Mouse (Mus musculus) layer of hippocampus, postnatal 36 days (tissue): ENCODE results near the gene Dph7. TPM values are rescaled to one million over a fixed set of nuclear protein-coding genes. Genes with fewer than 3 reads are reported as not detected.

Experiments used
- DNase-seq, 2 experiments: peaks; one replicate each; pipeline ENCODE4 v3.0.0; 2022
- microRNA-seq, 2 experiments: library from miRNA; unstranded; fragments of <30 nt; microRNA quantifications; one replicate each; pipeline ENCODE4 v1.2.0; 2021
- total RNA-seq, 2 experiments: library from RNA; stranded (reverse); gene quantifications; 2 replicates each; pipeline ENCODE4 v1.2.3; 2021

The Dph7 gene
- total RNA-seq, 2 experiments from 2014 or later: 32.5 to 34.4 TPM

- peak in 1 of 2 experiments; percentile 23 for DNase-seq
Observed at GRCm38 (mm10) chr2:24974452-24974851, 12.3 kb downstream of the Dph7 start.

GRCm38 (mm10) chr2:24974906-24975703, 12.9 kb downstream of the Dph7 start, which contains the start of gene Mrpl41:
TSS of gene Mrpl41 (minus strand) at chr2:24975098.
- DNase-seq: peak; percentile 97

- peak; percentile 73 to 77 for DNase-seq
Observed at GRCm38 (mm10) chr2:24975704-24976297, 13.6 kb downstream of the Dph7 start, which contains the start of gene Pnpla7. TSS of gene Pnpla7 (plus strand) at chr2:24976033.

GRCm38 (mm10) chr2:24976960-24977359, 14.8 kb downstream of the Dph7 start:
- DNase-seq: no peak

- DNase-seq: no peak
Observed at GRCm38 (mm10) chr2:24987762-24988161, 25.6 kb downstream of the Dph7 start.

GRCm38 (mm10) chr2:24995332-24995731, 33.1 kb downstream of the Dph7 start:
- DNase-seq: peak; percentile 16 to 21

GRCm38 (mm10) chr2:24996471-24996870, 34.3 kb downstream of the Dph7 start:
- DNase-seq: no peak

- DNase-seq: no peak
Observed at GRCm38 (mm10) chr2:25000544-25001235, 38.5 kb downstream of the Dph7 start.

GRCm38 (mm10) chr2:25003946-25004786, 42.0 kb downstream of the Dph7 start:
- no peak for DNase-seq

GRCm38 (mm10) chr2:25006767-25007166, 44.6 kb downstream of the Dph7 start:
- no peak for DNase-seq

GRCm38 (mm10) chr2:25008250-25008649, 46.0 kb downstream of the Dph7 start:
- no peak for DNase-seq

Small RNA genes within 50 kb of the gene (microRNA-seq; reads per million reads assigned to microRNA genes)
- 0 reads per million in 2 experiments for gene Gm22875

Other genes with a start within 250 kb of the Dph7 start
- 10 to 100 TPM; 71.3 to 77.8 TPM for gene Cacna1b, start 199.2 kb upstream of the Dph7 start, total RNA-seq
- 10 to 100 TPM; 64.1 to 74.6 TPM for gene Ehmt1, start 42.8 kb upstream of the Dph7 start, total RNA-seq
- 10 to 100 TPM; 10.6 to 11.3 TPM for gene Arrdc1, start 27.1 kb upstream of the Dph7 start, total RNA-seq
- 10 to 100 TPM; 40.4 to 43.4 TPM for gene Zmynd19, start 12.6 kb upstream of the Dph7 start, total RNA-seq
- 10 to 100 TPM; 78.2 to 92.1 TPM for gene Mrpl41, start 12.7 kb downstream of the Dph7 start, total RNA-seq
- 10 to 100 TPM; 23.3 to 33.3 TPM for gene Pnpla7, start 13.6 kb downstream of the Dph7 start, total RNA-seq
- gene Nsmf, start 92.0 kb downstream of the Dph7 start, total RNA-seq: 100 to 1,000 TPM; 948 to 958 TPM
- not detected for gene Entpd8, start 117.9 kb downstream of the Dph7 start, total RNA-seq
- not detected for gene Noxa1, start 132.7 kb downstream of the Dph7 start, total RNA-seq
- 10 to 100 TPM; 21.3 to 21.5 TPM for gene Nrarp, start 218.4 kb downstream of the Dph7 start, total RNA-seq
- 1 to 10 TPM; 1.3 to 1.8 TPM for gene Tor4a, start 234.5 kb downstream of the Dph7 start, total RNA-seq
- 10 to 100 TPM; 55.1 to 58.1 TPM for gene Nelfb, start 249.1 kb downstream of the Dph7 start, total RNA-seq